Mouse (Mus musculus): ENCODE data around the gene Tmem38a. TPM values are rescaled to one million over a fixed set of nuclear protein-coding genes. Genes with fewer than 3 reads are reported as not detected.

Tmem38a gene
- total and polyA plus RNA-seq, 3 experiments: 3.8 to 6.2 (median 4.2) TPM

- Histone ChIP-seq H3K4me1 (ENCODE audit: control insufficient read depth in 1 of 2, insufficient read depth in 2 of 2) (peaks cover 7 to 27% of the 10 kb centered on the region in 2 experiments), H3K79me2 (replicated peaks; ENCODE audit: control insufficient read depth, extremely low read depth, insufficient read depth, poor library complexity, severe bottlenecking) (peaks cover 8% of the 10 kb centered on the region), H3K27me3 (replicated peaks) (no peaks in the 10 kb centered on the region), H3K36me3 (replicated peaks in 1 of 2; ENCODE audit: control insufficient read depth in 1 of 2, insufficient read depth in 1 of 2, low read length in 1 of 2) (peaks cover 13 to 16% of the 10 kb centered on the region in 2 experiments), H3K9me3 (replicated peaks; ENCODE audit: low read length) (peaks cover 3% of the 10 kb centered on the region), H3K27ac (ENCODE audit: insufficient read depth, low read depth) (no peak overlapping the region), H3K4me3 (replicated peaks in 1 of 3; ENCODE audit: low read depth in 2 of 3, low read length in 2 of 3, poor library complexity in 1 of 3) (no peak overlapping the region), H3K9ac (ENCODE audit: insufficient read depth, low read depth) (no peak overlapping the region), H3K4me2 (ENCODE audit: insufficient read depth, low read depth, poor library complexity, severe bottlenecking) (no peak overlapping the region)
- dilution Hi-C loops (cut with MboI; ENCODE audit: extremely low pct_ligation_motif_present, extremely low pct_unique_long_range_greater_than_20kb, low sequenced_read_pairs) (no loop called here), in situ Hi-C loops (cut with MboI; ENCODE audit: low pct_ligation_motif_present, low pct_unique_long_range_greater_than_20kb, low sequenced_read_pairs) (no loop called here)
- DNase-seq (ENCODE audit: extremely low read depth): no peak
- TF ChIP-seq NRF1 (IDR thresholded peaks at IDR 0.05; ENCODE audit: low read depth, low read length): peak; percentile 38; the same call in 1 of the 2 replicates
- no peak for TF ChIP-seq TBP (conservative IDR thresholded peaks at IDR 0.05; ENCODE audit: low read depth, low read length)
Measured at GRCm38 (mm10) chr8:72573450-72573849, 1.6 kb downstream of the Tmem38a start.

DNA sequence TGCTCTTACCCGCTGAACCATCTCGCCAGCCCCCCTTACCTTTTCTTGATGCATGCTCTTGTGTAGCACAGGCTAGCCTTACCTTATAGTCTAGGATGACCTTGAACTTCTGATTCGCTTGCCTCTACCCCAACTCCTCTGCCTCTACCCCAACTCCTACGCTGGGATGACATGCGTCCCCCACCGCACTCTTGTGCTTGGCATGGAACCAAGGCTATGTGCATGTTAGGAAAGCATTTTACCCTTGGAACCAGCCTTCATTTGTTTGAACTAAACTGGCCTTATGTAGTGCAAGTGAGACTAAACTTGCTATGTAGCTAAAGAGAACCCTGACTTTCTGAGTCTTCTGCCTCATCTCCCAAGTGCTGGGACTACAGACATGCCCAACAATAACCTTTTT, 4.1 kb downstream of the Tmem38a start:
- peaks cover 3% of the 10 kb centered on the region for H3K9me3 ChIP-seq (replicated peaks; ENCODE audit: low read length)
- no peaks in the 10 kb centered on the region for H3K79me2 ChIP-seq (replicated peaks; ENCODE audit: control insufficient read depth, extremely low read depth, insufficient read depth, poor library complexity, severe bottlenecking)
- no peak for TF ChIP-seq CHD2 (IDR thresholded peaks at IDR 0.05; ENCODE audit: low read length)
- TF ChIP-seq HCFC1 (IDR thresholded peaks at IDR 0.05; ENCODE audit: low read depth, low read length): no peak
- no peak for TF ChIP-seq BHLHE40 (IDR thresholded peaks at IDR 0.05; ENCODE audit: low read depth, low read length)
- no peak for TF ChIP-seq NRF1 (IDR thresholded peaks at IDR 0.05; ENCODE audit: low read depth, low read length)
- TF ChIP-seq GABPA (IDR thresholded peaks at IDR 0.05; ENCODE audit: insufficient replicate concordance, low read depth, low read length): no peak
- no peak for TF ChIP-seq ZNF384 (IDR thresholded peaks at IDR 0.05; ENCODE audit: low read depth, low read length)
- TF ChIP-seq MAZ (IDR thresholded peaks at IDR 0.05; ENCODE audit: low read depth, low read length): no peak
- TF ChIP-seq JUND (conservative IDR thresholded peaks at IDR 0.05; ENCODE audit: low read depth, low read length): no peak
- no peak overlapping the region for H3K4me2 ChIP-seq (ENCODE audit: insufficient read depth, low read depth, poor library complexity, severe bottlenecking)
- no peak overlapping the region for H3K4me3 ChIP-seq (replicated peaks in 1 of 3; ENCODE audit: low read depth in 2 of 3, low read length in 2 of 3, poor library complexity in 1 of 3)
- no peaks in the 10 kb centered on the region for H3K27me3 ChIP-seq (replicated peaks)
- H3K4me1 ChIP-seq (ENCODE audit: control insufficient read depth in 1 of 2, insufficient read depth in 2 of 2): peaks cover 0 to 16% of the 10 kb centered on the region in 2 experiments; a peak in 2 of 4 replicates
- in situ Hi-C loops (cut with MboI; ENCODE audit: low pct_ligation_motif_present, low pct_unique_long_range_greater_than_20kb, low sequenced_read_pairs) (no loop called here), dilution Hi-C loops (cut with MboI; ENCODE audit: extremely low pct_ligation_motif_present, extremely low pct_unique_long_range_greater_than_20kb, low sequenced_read_pairs) (no loop called here)
- DNase-seq (ENCODE audit: extremely low read depth): no peak
- peaks cover 0 to 5% of the 10 kb centered on the region in 2 experiments for H3K36me3 ChIP-seq (replicated peaks in 1 of 2; ENCODE audit: control insufficient read depth in 1 of 2, insufficient read depth in 1 of 2, low read length in 1 of 2)
- H3K9ac ChIP-seq (ENCODE audit: insufficient read depth, low read depth): no peak overlapping the region
- no peak overlapping the region for H3K27ac ChIP-seq (ENCODE audit: insufficient read depth, low read depth)

- Histone ChIP-seq H3K4me1 (ENCODE audit: control insufficient read depth in 1 of 2, insufficient read depth in 2 of 2) (peaks cover 4 to 20% of the 10 kb centered on the region in 2 experiments), H3K27me3 (replicated peaks) (no peaks in the 10 kb centered on the region), H3K36me3 (replicated peaks in 1 of 2; ENCODE audit: control insufficient read depth in 1 of 2, insufficient read depth in 1 of 2, low read length in 1 of 2) (peaks cover 4 to 9% of the 10 kb centered on the region in 2 experiments), H3K4me3 (replicated peaks in 1 of 3; ENCODE audit: low read depth in 2 of 3, low read length in 2 of 3, poor library complexity in 1 of 3) (no peak overlapping the region), H3K9ac (ENCODE audit: insufficient read depth, low read depth) (no peak overlapping the region), H3K27ac (ENCODE audit: insufficient read depth, low read depth) (no peak overlapping the region), H3K4me2 (ENCODE audit: insufficient read depth, low read depth, poor library complexity, severe bottlenecking) (no peak overlapping the region), H3K9me3 (replicated peaks; ENCODE audit: low read length) (peaks cover 3% of the 10 kb centered on the region), H3K79me2 (replicated peaks; ENCODE audit: control insufficient read depth, extremely low read depth, insufficient read depth, poor library complexity, severe bottlenecking) (no peaks in the 10 kb centered on the region)
- in situ Hi-C loops (cut with MboI; ENCODE audit: low pct_ligation_motif_present, low pct_unique_long_range_greater_than_20kb, low sequenced_read_pairs): no loop called here
- TF ChIP-seq JUND (conservative IDR thresholded peaks at IDR 0.05; ENCODE audit: low read depth, low read length) (no peak), GABPA (IDR thresholded peaks at IDR 0.05; ENCODE audit: insufficient replicate concordance, low read depth, low read length) (no peak), ZMIZ1 (IDR thresholded peaks at IDR 0.05; ENCODE audit: low read depth, low read length) (no peak), CHD1 (IDR thresholded peaks at IDR 0.05; ENCODE audit: low read depth, low read length) (no peak), MXI1 (IDR thresholded peaks at IDR 0.05; ENCODE audit: low read depth, low read length) (no peak), ELF1 (IDR thresholded peaks at IDR 0.05; ENCODE audit: low read depth, low read length) (no peak), ETS1 (conservative IDR thresholded peaks at IDR 0.05; ENCODE audit: low read depth, low read length) (no peak), BHLHE40 (IDR thresholded peaks at IDR 0.05; ENCODE audit: low read depth, low read length) (no peak)
- DNase-seq (ENCODE audit: extremely low read depth): no peak
- dilution Hi-C loops (cut with MboI; ENCODE audit: extremely low pct_ligation_motif_present, extremely low pct_unique_long_range_greater_than_20kb, low sequenced_read_pairs): no loop called here
Measured at GRCm38 (mm10) chr8:72577266-72577665, 5.4 kb downstream of the Tmem38a start.
